Mouse (Mus musculus) hindbrain, embryonic 15.5 days (tissue): ENCODE data around the gene Coro2a. TPM values are rescaled to one million over a fixed set of nuclear protein-coding genes. Genes with fewer than 3 reads are reported as not detected.
A peak's percentile ranks its signal among the peaks of the same experiment; 100 is the strongest.

Experiments used
- ATAC-seq: fragments of 200-750 bp; cut with Nextera tagmentation; 2 replicates; pipeline ENCODE4 v1.8.0; 2017; ENCODE audit warnings: low read depth, moderate number of reproducible peaks, moderate TSS enrichment; ENCODE audit not compliant: low FRiP score
- H3K27ac ChIP-seq: fragments of 300-500 bp; sonication (generic); replicated peaks from 2 replicates; pipeline ENCODE4 v1.5.1; 2015; ENCODE audit warnings: mild to moderate bottlenecking, inconsistent platforms
- H3K27me3 ChIP-seq: fragments of 300-500 bp; sonication (generic); 2 replicates; pipeline ENCODE4 v1.6.1; 2015; ENCODE audit warnings: control low read depth, inconsistent platforms
- H3K36me3 ChIP-seq: fragments of 300-500 bp; sonication (generic); 2 replicates; pipeline ENCODE4 v1.6.1; 2015; ENCODE audit warnings: control low read depth, inconsistent platforms
- H3K4me1 ChIP-seq: fragments of 300-500 bp; sonication (generic); replicated peaks from 2 replicates; pipeline ENCODE4 v1.6.1; 2015; ENCODE audit warnings: control low read depth, inconsistent platforms
- H3K4me2 ChIP-seq: fragments of 300-500 bp; sonication (generic); 2 replicates; pipeline ENCODE4 v1.6.1; 2015; ENCODE audit warnings: moderate library complexity, mild to moderate bottlenecking, inconsistent platforms
- H3K4me3 ChIP-seq: fragments of 300-500 bp; sonication (generic); 2 replicates; pipeline ENCODE4 v1.5.1; 2015; ENCODE audit warnings: mild to moderate bottlenecking, inconsistent platforms
- H3K9ac ChIP-seq: fragments of 300-500 bp; sonication (generic); 2 replicates; pipeline ENCODE4 v1.6.1; 2015; ENCODE audit warnings: inconsistent platforms
- H3K9me3 ChIP-seq: fragments of 300-500 bp; sonication (generic); 2 replicates; pipeline ENCODE4 v1.6.1; 2016; ENCODE audit warnings: control low read depth, inconsistent platforms
- WGBS: fragments of 180-500 bp; shearing (Covaris S2); methylation state at CpG from one replicate; pipeline ENCODE4 v1.1.7; 2015; 5-methylcytosine and 5-hydroxymethylcytosine counted together
- polyA plus RNA-seq: library from polyadenylated mRNA; unstranded; fragments of >200 nt; fragmentation: Nextera tagmentation; extraction: Ambion mirVana; gene quantifications from 2 replicates; pipeline ENCODE4 v1.2.1, GENCODE M21; 2015

Gene Coro2a
- polyA plus RNA-seq, 1 experiment from 2014 or later = 10.5 TPM

DNA sequence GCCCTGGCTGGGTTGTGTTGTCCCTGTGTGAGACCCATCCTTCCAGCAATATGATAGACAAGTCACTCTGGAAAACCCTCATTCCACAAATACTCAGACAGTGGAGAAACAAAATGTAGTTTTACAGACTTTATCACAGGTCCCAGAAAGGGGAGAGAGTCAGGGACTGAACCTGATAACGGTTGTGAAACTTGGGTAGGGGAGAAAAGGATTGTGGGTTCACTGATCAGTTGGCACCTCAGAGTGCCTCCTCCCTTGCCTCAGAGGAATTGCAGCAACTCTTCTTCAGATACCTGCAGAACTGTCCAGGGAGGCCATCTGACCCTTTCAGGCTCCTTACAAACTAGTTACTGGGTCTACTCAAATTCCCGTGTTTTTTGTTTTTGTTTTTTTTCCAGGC, 30.5 kb upstream of the Coro2a start:
- Histone ChIP-seq H3K4me2 (no peak overlapping the region), H3K27ac (no peak overlapping the region), H3K4me3 (no peak overlapping the region), H3K9ac (no peak overlapping the region), H3K4me1 (peaks cover 4% of the 10 kb centered on the region; the same call in 1 of the 2 replicates), H3K9me3 (no peaks in the 10 kb centered on the region), H3K27me3 (no peaks in the 10 kb centered on the region), H3K36me3 (no peaks in the 10 kb centered on the region)
- WGBS = 84% methylated on average over 2 of the region's 2 CpGs
- no peak for ATAC-seq

DNA sequence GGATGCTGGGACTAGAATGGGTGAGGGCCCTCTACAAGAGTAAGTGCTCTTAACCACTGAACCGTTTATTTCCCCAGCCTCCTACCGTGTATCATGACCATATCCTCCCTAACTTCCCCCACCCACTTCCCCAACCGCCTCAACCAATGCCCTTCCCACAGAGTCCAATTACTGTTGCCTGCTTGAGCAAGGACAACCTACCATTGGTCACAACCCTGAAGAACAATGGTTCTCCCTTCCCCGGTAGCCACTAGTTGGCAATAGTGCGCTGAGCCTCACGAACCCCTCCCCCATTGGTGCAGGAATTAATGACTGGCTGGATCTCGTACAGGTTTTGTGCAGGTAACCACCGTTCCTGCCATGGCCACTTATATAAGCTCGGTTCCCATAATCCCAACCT, 28.4 kb upstream of the Coro2a start:
- ATAC-seq = no peak
- H3K4me2 ChIP-seq = no peak overlapping the region
- H3K9me3 ChIP-seq = no peaks in the 10 kb centered on the region
- H3K9ac ChIP-seq = no peak overlapping the region
- peaks cover 4% of the 10 kb centered on the region; the same call in 1 of the 2 replicates for H3K4me1 ChIP-seq
- WGBS = 59% methylated on average over 9 of the region's 9 CpGs
- H3K27me3 ChIP-seq = no peaks in the 10 kb centered on the region
- H3K27ac ChIP-seq = no peak overlapping the region
- H3K4me3 ChIP-seq = no peak overlapping the region
- no peaks in the 10 kb centered on the region for H3K36me3 ChIP-seq

DNA sequence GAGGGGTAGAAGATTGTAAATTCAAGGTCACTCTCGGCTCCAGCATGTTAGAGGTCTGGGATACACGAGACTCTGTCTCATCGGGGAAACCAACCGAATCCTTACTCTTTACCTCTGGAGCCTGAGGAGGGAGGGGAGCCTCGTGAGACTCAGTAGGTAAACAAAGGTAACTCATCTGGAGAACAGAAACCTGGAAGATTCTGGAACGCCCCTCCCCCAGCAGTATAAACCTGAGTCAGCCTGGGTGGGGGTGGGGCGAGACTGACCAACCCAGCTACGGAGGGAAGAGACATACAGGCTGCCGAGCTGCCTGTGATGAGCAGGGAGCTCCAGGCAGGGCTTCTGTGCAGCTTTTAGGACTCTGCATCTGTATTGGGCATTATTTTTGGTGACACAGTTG, 26.9 kb upstream of the Coro2a start:
- Histone ChIP-seq H3K9ac (no peak overlapping the region), H3K4me3 (no peak overlapping the region), H3K27me3 (no peaks in the 10 kb centered on the region), H3K4me1 (peaks cover 4% of the 10 kb centered on the region; the same call in 1 of the 2 replicates), H3K36me3 (no peaks in the 10 kb centered on the region), H3K9me3 (no peaks in the 10 kb centered on the region), H3K27ac (no peak overlapping the region), H3K4me2 (no peak overlapping the region)
- no peak for ATAC-seq
- 48% methylated on average over 9 of the region's 9 CpGs for WGBS

DNA sequence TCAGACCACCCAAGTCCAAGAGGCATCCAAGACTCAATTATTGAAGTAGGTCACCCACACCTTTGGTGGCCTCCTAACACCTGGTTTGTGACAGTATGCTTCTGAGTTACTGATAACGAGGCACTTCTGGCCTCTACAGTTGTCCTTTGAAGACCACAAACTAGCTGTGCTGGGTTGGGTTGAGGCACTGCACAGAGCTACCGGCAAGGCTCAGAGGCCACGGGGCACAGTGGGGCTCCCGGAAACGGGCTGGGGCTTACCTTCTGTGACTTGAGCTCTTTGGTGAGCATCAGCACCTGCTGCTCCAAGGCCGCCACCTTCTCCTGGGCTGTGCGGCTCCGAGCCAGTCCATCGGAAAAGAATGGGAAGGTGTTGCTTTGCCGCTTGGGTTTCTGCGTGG, 26.1 kb upstream of the Coro2a start:
- no peak overlapping the region for H3K27ac ChIP-seq
- H3K9me3 ChIP-seq = no peaks in the 10 kb centered on the region
- H3K36me3 ChIP-seq = no peaks in the 10 kb centered on the region
- no peak overlapping the region for H3K4me2 ChIP-seq
- H3K4me3 ChIP-seq = no peak overlapping the region
- no peaks in the 10 kb centered on the region for H3K27me3 ChIP-seq
- WGBS = 88% methylated on average over 11 of the region's 11 CpGs
- no peak for ATAC-seq
- peaks cover 4% of the 10 kb centered on the region; the same call in 1 of the 2 replicates for H3K4me1 ChIP-seq
- H3K9ac ChIP-seq = no peak overlapping the region

DNA sequence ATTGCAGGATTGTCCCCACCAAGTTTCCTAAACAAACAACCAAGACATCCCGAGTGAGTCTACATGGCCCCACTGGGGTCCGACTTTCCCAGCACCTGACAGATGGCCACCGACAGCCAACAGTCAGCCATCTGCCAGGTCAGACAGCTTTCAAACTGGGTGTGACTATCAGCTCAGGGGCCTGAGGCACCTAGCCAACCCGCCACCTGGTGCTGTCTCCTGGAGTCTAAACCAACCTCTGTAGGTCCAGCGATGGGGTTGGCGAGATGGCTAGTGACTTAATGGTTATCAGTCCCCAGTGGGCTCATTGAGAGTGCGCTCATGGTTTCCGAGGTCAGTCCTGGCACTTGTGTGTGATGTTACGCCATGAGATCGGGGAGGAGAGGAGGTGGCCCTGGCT, 23.1 kb upstream of the Coro2a start:
- Histone ChIP-seq H3K27ac (no peak overlapping the region), H3K27me3 (no peaks in the 10 kb centered on the region), H3K4me3 (no peak overlapping the region), H3K9ac (no peak overlapping the region), H3K36me3 (no peaks in the 10 kb centered on the region), H3K4me2 (no peak overlapping the region), H3K4me1 (peaks cover 10% of the 10 kb centered on the region; the same call in 1 of the 2 replicates), H3K9me3 (no peaks in the 10 kb centered on the region)
- 0 out of 2 replicates have a peak, but pooled peaks have one; percentile 25 for ATAC-seq
- WGBS = 76% methylated on average over 10 of the region's 10 CpGs

DNA sequence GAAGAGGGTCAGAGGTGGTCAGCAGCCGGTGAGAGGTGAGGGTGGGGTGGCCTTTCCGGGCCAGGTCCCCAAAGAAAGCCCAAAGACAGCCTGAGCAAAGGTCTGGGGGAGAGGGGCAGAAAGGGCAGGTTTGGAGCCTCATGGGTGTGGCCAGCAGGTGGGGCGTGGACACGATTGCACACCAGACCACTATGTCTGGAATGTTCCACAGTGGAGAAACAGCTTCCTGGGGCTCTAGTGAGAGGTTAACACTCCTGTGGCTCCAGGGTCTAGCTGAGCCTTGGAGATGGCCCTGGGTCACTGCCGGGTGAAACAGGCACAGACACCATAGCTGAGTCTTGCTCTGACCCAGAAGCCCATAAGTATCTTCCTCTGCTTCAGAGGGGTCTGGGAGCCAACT, 21.0 kb upstream of the Coro2a start:
- Histone ChIP-seq H3K4me3 (no peak overlapping the region), H3K9me3 (no peaks in the 10 kb centered on the region), H3K27me3 (no peaks in the 10 kb centered on the region), H3K36me3 (no peaks in the 10 kb centered on the region), H3K4me1 (peaks cover 8% of the 10 kb centered on the region; the same call in 1 of the 2 replicates), H3K9ac (no peak overlapping the region), H3K27ac (no peak overlapping the region), H3K4me2 (no peak overlapping the region)
- 90% methylated on average over 5 of the region's 5 CpGs for WGBS
- no peak for ATAC-seq

DNA sequence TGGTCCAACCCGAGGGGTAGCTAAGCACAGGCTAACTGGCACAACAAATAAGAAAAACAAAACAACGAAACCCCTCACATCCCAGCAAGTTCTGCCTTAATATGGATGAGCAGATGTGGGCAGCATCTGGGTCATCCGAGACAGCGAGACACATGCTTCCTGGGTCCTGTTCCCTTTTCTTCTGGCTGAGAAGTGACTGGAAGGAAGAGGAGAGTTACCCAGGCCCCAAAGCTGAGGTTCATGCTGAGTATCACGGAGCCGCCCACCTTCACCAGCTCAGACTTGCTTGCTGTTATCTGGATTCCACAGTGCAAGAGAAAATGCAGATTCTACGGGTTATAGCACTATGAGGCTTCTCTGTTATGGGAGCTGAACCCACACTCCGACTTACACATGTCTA, 18.9 kb upstream of the Coro2a start:
- 80% methylated on average over 8 of the region's 8 CpGs for WGBS
- Histone ChIP-seq H3K27ac (no peak overlapping the region), H3K4me2 (no peak overlapping the region), H3K9me3 (no peaks in the 10 kb centered on the region), H3K36me3 (no peaks in the 10 kb centered on the region), H3K27me3 (no peaks in the 10 kb centered on the region), H3K4me1 (peaks cover 8% of the 10 kb centered on the region; the same call in 1 of the 2 replicates), H3K9ac (no peak overlapping the region), H3K4me3 (no peak overlapping the region)
- ATAC-seq = no peak

DNA sequence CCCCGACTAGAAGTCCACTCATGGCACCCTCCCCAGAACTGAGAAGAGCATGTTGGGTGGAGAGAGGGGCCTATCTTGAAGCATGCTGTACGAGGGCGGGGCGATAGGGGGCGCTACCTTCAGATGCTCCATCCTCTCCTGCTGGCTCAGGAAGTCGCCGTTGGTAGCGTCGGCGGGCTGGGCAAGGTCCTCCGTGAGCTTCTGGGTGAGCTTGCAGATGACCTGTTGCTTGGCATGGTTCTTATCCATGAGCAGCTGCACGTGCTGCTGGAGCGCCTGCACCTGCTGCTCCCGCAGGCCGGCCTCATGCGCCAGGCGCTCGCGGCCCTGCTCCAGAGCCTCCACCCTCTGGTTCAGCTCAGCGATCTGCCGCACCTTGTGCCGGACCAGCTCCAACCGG, 18.3 kb upstream of the Coro2a start:
- no peaks in the 10 kb centered on the region for H3K9me3 ChIP-seq
- 13% methylated on average over 23 of the region's 23 CpGs for WGBS

DNA sequence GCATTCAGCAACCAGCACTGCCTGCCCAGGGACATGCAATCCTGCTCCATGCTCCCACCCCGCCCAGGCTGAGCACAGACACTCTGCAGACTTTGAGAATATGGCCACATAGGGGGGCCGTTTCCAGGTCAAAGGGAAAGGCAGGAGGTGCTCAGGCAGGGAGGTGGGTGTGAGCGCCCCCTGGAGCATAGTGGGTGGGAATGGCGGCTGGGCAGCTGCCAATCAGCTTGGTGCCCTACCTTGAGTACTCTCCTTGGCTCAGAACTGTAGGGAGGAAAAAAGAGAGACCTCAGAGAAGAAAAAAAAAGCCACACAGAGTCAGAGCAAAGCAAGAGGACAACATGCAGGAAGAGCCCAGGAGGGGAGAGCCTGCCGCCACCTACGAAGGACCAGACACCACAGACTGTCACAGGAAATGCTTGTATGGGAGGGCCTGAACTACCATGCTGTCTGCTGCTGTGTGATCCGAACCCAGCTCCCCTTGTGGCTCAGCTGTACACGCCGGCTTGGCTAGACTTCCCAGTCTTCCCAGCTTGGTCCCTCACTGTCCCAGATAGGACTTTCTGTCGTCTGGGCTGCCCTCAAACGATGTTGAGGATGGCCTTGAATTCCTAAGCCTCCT, 16.3 kb upstream of the Coro2a start:
- H3K36me3 ChIP-seq = no peaks in the 10 kb centered on the region
- H3K27me3 ChIP-seq = no peaks in the 10 kb centered on the region
- no peak for ATAC-seq
- WGBS = 68% methylated on average over 11 of the region's 11 CpGs
- H3K4me3 ChIP-seq = no peak overlapping the region
- H3K4me2 ChIP-seq = no peak overlapping the region
- no peak overlapping the region for H3K9ac ChIP-seq
- H3K4me1 ChIP-seq = peaks cover 8% of the 10 kb centered on the region; the same call in 1 of the 2 replicates
- H3K27ac ChIP-seq = no peak overlapping the region
- no peaks in the 10 kb centered on the region for H3K9me3 ChIP-seq

More for the DNA sequence above, 18.3 kb upstream of the Coro2a start:
- no peak overlapping the region for H3K27ac ChIP-seq
- no peak overlapping the region for H3K4me3 ChIP-seq
- H3K36me3 ChIP-seq = no peaks in the 10 kb centered on the region
- H3K4me2 ChIP-seq = peak overlapping the region; percentile 23; the same call in 1 of the 2 replicates
- no peak for ATAC-seq
- H3K27me3 ChIP-seq = no peaks in the 10 kb centered on the region
- H3K9ac ChIP-seq = no peak overlapping the region
- H3K4me1 ChIP-seq = peaks cover 8% of the 10 kb centered on the region; the same call in 1 of the 2 replicates

DNA sequence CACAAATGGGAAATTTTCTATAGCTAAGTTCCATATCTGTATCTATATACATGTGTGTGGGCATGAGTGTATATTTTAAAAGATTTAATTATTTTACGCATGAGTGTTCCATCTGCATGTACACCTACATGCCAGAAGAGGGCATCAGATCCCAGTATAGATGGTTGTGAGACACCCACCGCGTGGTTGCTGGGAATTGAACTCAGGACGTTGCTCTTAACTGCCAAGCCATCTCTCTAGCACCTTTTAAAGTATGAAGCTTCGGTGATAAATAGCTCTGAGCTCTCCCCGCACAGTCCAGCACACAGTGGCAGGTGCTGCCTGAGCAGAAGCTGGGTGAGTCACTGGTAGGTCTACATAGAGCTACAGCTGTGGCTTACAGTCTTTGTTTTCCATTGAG, 15.4 kb upstream of the Coro2a start:
- no peak for ATAC-seq

DNA sequence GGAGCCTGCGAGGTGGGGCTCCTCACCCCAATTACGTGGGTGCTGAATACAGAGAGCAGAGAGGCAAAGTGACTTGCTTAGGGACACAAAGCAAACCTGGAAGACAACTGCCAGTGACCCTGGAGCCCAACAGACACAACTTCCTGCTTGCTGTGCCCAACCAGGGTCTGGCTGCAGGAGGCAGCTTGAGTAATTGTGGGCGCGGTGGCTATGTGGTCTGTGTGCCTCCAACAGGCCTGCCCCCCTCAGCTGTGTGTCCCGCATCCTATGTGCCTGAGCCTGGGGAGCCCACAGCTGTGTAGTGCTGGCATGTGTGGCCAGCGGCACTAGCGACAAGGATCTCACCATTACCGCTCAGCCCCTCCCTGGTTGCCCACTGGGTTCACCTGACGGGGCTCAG, 12.6 kb upstream of the Coro2a start:
- H3K9me3 ChIP-seq = no peaks in the 10 kb centered on the region
- H3K9ac ChIP-seq = no peak overlapping the region
- H3K27ac ChIP-seq = no peak overlapping the region
- no peaks in the 10 kb centered on the region for H3K36me3 ChIP-seq
- ATAC-seq = no peak
- H3K4me1 ChIP-seq = 0 out of 2 replicates have a peak, but pooled peaks cover 5% of the 10 kb centered on the region
- H3K4me2 ChIP-seq = no peak overlapping the region
- no peaks in the 10 kb centered on the region for H3K27me3 ChIP-seq
- no peak overlapping the region for H3K4me3 ChIP-seq
- WGBS = 82% methylated on average over 9 of the region's 9 CpGs

More for the DNA sequence above, 15.4 kb upstream of the Coro2a start:
- H3K4me2 ChIP-seq = no peak overlapping the region
- H3K36me3 ChIP-seq = no peaks in the 10 kb centered on the region
- 71% methylated on average over 6 of the region's 6 CpGs for WGBS
- H3K4me1 ChIP-seq = peaks cover 8% of the 10 kb centered on the region; the same call in 1 of the 2 replicates
- H3K9me3 ChIP-seq = no peaks in the 10 kb centered on the region
- no peaks in the 10 kb centered on the region for H3K27me3 ChIP-seq
- no peak overlapping the region for H3K27ac ChIP-seq
- no peak overlapping the region for H3K9ac ChIP-seq
- H3K4me3 ChIP-seq = no peak overlapping the region

DNA sequence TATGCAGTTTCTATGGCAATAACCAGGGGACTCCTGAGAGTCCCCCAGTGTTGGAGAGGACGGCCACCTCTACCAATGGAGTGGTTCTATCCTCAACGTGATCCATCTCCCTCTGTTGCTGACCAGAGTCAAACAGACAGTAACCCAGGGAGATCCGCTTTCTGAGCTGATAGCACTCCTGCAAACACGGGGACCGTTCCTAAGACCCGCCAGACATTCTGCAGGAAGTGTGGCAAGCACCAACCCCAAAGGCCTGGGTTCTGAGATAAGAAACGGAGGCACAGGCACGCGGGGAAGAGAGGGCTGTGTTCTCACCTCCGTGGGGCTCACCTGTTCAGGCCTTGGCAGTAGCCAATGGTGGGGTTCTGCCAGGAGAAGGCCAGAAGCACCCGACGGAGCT, 11.6 kb upstream of the Coro2a start:
- 75% methylated on average over 12 of the region's 12 CpGs for WGBS
- no peak overlapping the region for H3K4me2 ChIP-seq
- ATAC-seq = no peak

DNA sequence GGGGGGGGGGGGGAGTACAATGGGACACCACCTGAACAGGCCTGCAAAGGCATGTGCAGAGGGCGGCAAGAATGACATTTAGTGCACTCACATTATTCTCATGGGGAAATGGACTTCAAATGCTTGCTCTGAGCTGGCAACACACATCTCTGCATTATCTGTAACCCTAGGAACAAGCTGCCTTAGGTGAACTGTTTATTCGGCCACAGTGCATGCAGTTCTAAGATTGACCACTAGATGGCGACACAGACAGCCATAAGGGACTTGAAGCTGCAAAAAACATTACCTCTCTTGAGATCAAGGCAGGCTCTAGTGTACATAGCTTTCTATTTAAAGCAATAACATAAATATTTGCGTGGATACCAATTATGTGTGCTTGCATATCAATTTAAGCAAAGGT, 9.2 kb upstream of the Coro2a start:
- no peak overlapping the region for H3K27ac ChIP-seq

More for the DNA sequence above, 11.6 kb upstream of the Coro2a start:
- no peak overlapping the region for H3K27ac ChIP-seq
- 0 out of 2 replicates have a peak, but pooled peaks cover 5% of the 10 kb centered on the region for H3K4me1 ChIP-seq
- no peaks in the 10 kb centered on the region for H3K9me3 ChIP-seq
- no peak overlapping the region for H3K9ac ChIP-seq
- no peaks in the 10 kb centered on the region for H3K27me3 ChIP-seq
- H3K4me3 ChIP-seq = no peak overlapping the region
- H3K36me3 ChIP-seq = no peaks in the 10 kb centered on the region

More for the DNA sequence above, 9.2 kb upstream of the Coro2a start:
- H3K4me1 ChIP-seq = 0 out of 2 replicates have a peak, but pooled peaks cover 5% of the 10 kb centered on the region
- ATAC-seq = peak; percentile 55
- WGBS = 3% methylated on average over 4 of the region's 4 CpGs
- no peak overlapping the region for H3K4me2 ChIP-seq
- no peak overlapping the region for H3K9ac ChIP-seq
- no peaks in the 10 kb centered on the region for H3K27me3 ChIP-seq
- no peak overlapping the region for H3K4me3 ChIP-seq
- no peaks in the 10 kb centered on the region for H3K36me3 ChIP-seq
- H3K9me3 ChIP-seq = no peaks in the 10 kb centered on the region
